Mouse (Mus musculus): Measurements from ENCODE around the gene Fcmr.

The Fcmr gene

GRCm38 (mm10) chr1:130865541-130866221 is at the start of gene Fcmr:
Gene Fcmr, plus strand, starts transcription at chr1:130865669.
- DNase-seq (ENCODE audit: low spot score) = no peak

DNA sequence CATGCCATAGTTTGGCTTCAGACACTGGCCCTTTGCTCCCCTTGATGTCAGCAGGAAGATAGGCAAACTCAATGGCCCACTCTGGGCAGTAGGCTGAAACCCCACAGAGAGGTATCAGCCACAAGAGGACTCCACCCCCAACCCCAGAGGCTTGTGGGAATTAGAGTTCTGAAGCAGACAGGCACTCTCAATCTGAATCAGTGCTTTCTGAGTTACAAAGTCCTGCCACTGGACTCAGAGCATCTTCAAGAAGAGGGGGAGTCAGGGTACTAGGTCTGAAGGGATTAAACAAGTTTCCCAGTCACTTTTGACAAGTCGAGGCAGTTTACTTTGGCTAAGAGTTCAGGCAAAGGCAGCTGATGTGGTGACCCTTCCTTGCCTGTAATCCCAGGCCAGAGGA is 45.7 kb upstream of the Fcmr start:
- no peak for DNase-seq (ENCODE audit: low spot score)

- DNase-seq (ENCODE audit: low spot score) = peak; percentile 13
Measured at GRCm38 (mm10) chr1:130820316-130821148, 44.9 kb upstream of the Fcmr start.

GRCm38 (mm10) chr1:130821149-130821471 is 44.4 kb upstream of the Fcmr start:
- no peak for DNase-seq (ENCODE audit: low spot score)

- no peak for DNase-seq (ENCODE audit: low spot score)
Measured at GRCm38 (mm10) chr1:130821911-130822625, 43.4 kb upstream of the Fcmr start.

DNA sequence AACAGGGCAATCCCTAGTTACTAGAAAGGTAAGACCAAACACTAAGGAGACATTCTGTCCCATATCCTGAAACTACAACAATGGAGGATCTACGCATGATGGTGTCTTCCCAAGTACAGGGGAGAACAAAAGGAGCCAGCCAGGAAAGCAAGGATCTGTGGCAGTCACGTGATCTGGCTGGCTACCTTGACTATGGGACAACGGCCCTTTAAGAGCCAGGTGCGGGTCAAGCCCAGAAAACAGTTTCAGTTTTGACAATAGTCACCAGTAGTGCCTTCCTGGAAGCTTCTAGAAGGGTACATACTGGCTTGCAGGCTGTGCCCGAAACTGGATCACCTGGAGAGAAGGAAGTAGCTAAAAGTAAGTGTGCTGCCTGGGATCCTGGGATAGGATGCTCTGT is 39.0 kb upstream of the Fcmr start, which contains the start of gene Pigr:
Gene Pigr, plus strand, starts transcription at position 237 of the 400 bp plus-strand sequence.
- no peak for DNase-seq (ENCODE audit: low spot score)

DNA sequence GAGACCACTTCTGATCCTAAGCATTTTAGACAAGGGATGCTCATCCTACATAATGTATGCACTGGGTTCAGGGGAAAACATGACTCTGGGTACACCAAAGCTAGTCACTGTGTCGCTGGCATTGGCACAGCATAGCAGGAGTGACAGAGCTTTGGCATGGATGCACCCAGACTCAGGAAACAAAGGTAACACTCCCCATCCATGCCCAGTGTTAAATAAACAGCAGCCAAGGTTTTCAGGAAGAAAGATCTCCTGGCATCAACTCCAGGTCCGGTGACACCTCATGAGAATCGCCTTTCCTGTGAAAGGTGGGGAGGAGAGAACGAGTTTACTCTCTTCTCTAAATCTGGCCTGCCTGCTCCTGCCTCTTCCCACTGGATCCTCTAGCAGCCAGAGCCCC is 36.8 kb upstream of the Fcmr start:
- DNase-seq (ENCODE audit: low spot score) = no peak

- no peak for DNase-seq (ENCODE audit: low spot score)
Measured at GRCm38 (mm10) chr1:130829906-130830830, 35.3 kb upstream of the Fcmr start.

DNA sequence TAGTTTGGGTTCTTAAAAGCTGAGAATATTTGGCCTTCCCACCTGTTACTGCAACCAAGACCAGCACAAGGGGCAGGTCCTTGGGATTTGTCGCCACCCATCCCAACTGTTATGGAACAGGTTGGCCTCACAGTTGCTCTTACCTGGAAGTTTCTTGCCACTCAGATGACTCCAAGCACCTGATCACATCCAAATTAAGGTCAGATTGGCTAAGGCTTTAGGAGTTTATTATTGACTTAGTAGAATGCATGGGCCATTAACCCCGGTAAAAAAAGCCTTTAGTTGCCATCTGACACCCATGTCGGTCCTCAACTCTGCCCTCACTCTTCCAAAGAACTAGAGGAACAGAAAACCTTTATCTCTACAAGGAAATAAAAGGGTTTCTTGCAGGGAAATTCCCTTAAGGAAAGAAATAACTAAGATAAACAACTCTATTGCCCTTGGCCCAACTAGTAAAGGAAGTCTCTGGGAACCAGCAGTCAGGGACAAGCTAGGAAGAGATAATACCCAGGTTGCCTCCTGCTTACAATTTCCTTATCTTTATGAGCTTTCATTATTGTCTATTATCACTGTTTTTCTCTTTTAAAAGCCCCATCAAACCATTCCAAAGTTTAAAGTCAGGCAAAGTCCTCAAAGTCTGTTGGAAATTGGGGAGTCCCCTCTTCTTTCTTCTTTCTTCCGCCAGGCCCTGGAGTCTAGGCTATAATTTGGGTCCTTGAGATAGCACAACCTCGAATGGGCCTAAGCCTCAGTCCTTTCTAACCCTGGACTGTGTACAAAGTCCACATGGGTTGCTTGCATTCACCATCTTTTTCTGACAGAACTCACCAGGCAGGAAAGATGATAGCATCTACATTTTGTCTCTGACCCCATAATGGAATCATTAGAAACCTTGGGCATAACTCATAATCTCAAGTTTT is 33.0 kb upstream of the Fcmr start:
- DNase-seq (ENCODE audit: low spot score) = no peak

DNA sequence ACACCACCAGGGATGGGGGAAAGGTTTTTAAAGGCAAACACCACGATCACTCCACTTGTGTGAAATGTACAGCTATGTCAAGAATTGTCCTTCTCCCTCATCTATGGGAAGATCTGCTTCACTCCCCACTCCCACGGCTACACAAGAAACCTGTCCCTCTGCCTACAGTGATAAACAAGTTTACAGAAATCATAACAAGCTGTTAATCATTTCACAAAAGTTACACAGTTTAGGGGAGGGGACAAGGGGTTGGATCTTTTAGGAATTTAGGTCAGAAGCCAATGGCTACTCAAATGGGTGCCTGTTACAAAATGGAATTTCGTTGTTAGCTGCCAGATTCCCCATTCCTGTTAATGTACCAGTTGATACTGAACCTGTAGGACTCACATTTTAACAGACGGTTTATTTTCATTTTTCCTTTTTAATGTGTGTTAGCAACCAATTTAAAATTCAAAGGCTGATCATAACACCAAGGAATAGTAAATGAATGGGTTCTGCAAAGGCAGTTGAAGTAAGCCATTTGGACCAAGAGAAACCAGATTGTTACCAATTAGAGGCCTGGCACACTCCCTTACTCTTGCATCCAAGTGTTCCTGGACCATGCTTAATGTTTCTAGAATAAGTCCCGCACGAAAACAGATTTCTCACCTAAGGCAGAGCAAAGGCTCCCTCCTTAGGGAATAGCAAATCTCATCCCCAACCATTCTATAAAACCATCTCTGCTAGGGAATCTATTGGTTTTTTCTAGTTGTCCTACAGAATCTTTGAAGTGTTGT is 30.1 kb upstream of the Fcmr start:
- DNase-seq (ENCODE audit: low spot score) = no peak

DNA sequence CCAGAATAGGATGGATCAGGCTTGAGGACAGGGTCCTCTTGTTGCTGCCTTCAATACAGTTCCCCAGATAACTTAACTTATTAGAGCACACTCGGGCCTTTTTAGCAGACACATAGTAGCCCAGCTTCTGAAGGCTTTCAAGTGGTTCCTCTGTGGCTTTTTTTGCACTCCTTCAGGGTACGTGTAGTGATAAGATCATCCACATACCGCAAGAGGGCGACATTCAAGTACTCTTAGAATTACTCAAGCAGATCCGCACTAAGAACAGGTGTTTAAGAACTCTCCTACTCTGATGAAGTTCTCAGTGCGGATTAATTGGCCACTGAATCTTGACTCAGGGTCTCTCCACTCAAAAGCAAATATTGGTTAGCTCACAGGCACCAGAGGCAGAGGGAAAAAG is 27.2 kb upstream of the Fcmr start:
- DNase-seq (ENCODE audit: low spot score) = peak; percentile 23

DNA sequence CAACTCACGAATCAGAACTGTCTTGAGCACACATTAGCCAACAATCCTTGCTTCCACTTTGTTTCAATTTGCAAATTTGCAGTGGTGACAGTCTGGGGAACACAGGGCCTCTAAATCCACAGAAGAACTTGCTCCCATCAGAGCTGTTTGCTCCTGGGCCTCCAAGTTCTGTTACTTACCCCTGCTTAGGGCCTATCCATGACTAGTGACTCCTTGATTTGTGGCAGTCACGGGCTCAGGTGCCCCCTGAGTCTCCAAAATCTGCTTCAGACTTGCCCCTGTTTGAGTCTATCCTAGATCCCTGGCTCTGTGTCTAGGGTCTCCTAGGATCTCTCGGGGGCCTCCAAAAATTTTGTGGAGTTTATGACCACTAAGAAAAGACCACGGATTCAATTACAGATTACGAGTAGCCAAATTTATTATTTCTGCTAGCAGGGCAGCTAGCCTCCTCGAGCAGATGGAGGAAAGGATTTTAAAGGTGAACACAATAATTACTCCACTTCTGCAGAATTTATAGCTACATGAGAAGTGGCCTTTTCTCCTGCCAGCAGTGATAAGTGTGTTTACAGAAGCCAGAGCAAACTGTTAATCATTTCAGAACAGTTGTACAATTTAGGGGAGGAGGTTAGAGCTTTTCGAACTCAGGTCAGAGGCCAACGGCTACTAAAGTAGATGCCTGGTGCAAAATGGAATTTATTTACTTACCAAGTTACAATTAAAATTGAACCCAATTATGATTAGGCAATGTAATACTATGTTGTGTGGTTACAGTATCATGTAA is 24.7 kb upstream of the Fcmr start:
- no peak for DNase-seq (ENCODE audit: low spot score)

DNA sequence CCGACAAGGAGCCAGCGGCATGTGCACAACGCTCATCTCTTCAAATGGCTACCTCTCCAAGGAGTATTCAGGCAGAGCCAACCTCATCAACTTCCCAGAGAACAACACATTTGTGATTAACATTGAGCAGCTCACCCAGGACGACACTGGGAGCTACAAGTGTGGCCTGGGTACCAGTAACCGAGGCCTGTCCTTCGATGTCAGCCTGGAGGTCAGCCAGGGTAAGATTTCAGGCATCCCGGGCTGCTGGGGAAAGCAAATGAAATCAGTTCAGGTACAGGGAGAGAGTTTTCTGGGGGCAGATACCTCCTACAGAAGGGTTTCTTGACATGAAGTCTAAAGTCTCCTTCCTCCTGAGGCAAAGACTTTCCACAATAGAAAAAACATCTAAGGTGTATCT is 23.8 kb upstream of the Fcmr start:
- DNase-seq (ENCODE audit: low spot score) = no peak

DNA sequence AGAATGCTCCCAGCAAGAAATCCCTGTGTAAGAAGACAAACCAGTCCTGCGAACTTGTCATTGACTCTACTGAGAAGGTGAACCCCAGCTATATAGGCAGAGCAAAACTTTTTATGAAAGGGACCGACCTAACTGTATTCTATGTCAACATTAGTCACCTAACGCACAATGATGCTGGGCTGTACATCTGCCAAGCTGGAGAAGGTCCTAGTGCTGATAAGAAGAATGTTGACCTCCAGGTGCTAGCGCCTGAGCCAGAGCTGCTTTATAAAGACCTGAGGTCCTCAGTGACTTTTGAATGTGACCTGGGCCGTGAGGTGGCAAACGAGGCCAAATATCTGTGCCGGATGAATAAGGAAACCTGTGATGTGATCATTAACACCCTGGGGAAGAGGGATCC is 21.0 kb upstream of the Fcmr start:
- no peak for DNase-seq (ENCODE audit: low spot score)

GRCm38 (mm10) chr1:130849530-130850214 is 15.8 kb upstream of the Fcmr start:
- DNase-seq (ENCODE audit: low spot score) = no peak

DNA sequence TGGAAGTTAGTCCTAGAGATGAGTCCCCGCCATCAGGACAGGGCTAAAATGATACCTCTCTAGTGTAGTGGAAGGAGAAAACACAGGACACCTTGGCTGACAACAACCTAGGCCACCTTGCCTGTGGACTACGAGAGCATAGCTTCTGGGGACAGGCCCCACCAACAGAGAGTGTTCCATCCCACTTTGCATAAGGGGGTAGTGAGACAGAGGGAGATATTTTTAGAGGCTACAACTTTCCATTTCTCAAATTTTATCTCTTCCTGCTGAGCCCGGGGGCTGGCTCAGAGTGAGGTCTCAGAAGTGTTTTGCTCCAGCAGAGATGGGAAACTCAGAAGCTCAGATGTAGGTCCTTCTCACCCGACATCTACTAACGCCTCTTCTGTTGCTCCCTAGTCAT is 15.1 kb upstream of the Fcmr start:
- no peak for DNase-seq (ENCODE audit: low spot score)

GRCm38 (mm10) chr1:130854819-130855218 is 10.7 kb upstream of the Fcmr start:
- no peak for DNase-seq (ENCODE audit: low spot score)

GRCm38 (mm10) chr1:130855723-130856122 is 9.7 kb upstream of the Fcmr start:
- no peak for DNase-seq (ENCODE audit: low spot score)

DNA sequence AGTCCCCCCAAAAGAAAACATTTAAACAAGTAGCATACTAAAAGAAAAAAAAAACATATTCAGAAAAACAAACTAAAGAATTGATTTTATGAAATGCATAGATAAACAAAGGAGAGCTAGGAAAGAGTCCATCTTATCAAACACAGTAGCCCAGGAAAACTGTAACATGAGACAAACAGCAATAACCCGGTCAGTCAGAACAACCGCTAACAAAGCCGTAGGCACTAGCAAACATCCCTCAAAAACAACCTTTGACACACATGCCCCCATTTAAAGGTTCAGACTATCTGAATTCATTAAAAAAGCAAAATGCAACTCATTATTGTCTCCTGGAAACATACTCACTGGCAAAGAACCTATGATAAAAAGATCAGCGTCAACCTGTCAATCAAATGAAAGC is 8.0 kb upstream of the Fcmr start:
- no peak for DNase-seq (ENCODE audit: low spot score)
